Mouse (Mus musculus): Measurements from ENCODE around the gene Rex1bd. TPM values are rescaled to one million over a fixed set of nuclear protein-coding genes. Genes with fewer than 3 reads are reported as not detected.
A peak's percentile ranks its signal among the peaks of the same experiment; 100 is the strongest.
"Not testable (repeated sequence)": the region's sequence is repeated elsewhere in the genome, so short reads cannot be mapped to it uniquely, and the experiment has no call there.

The Rex1bd gene
- polyA plus RNA-seq, 1 experiment from 2014 or later = 128 TPM

DNA sequence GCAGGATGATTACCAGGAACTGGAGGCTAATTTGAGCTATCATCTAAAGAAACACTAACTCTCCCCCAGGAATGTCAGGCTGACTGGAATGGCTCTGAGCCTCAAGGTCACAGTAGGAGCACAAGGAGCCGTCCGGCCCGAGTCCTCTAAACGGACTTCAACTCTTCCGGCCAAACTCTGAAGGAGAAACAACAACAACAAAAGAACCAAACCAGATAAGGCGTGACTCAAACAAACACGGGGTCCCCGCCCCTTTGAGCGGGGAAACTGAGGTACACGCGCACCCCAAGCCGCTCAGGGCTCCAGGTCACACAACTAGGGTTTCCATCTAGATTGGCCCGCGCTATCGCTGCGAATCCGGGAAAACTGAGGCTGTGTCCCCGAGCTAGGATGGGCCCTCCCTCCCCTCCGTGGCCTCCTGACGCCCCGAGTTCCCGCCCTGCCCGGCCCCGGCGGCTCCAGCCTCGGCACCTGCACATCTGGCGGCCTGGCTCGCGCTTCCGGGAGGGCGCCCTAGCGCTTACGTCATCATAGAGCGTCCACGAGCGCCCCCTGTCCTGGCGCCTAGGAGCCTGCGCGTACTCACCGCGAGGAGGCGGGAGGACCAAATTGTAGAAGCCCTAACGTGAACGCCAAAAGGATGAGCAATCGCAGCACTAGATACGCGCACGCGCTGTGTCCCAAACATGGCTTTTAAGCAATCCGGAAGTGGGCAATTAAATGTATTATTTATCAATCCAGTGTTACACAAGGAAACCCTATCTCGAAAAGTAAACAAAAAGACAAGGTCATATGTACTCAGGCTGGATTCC, 16.2 kb upstream of the Rex1bd start:
- H3K4me1 ChIP-seq = peaks cover 24% of the 10 kb centered on the region
- H3K36me3 ChIP-seq = peaks cover 19% of the 10 kb centered on the region
- under 1% methylated on average over 51 of the region's 51 CpGs for WGBS
- H3K27me3 ChIP-seq (ENCODE audit: insufficient read depth, poor library complexity, severe bottlenecking) = no peaks in the 10 kb centered on the region
- H3K27ac ChIP-seq = peak overlapping the region; percentile 96
- DNase-seq (ENCODE audit: low spot score) = peak; percentile 98
- no peaks in the 10 kb centered on the region for H3K9me3 ChIP-seq
- peak overlapping the region; percentile 87 for H3K4me3 ChIP-seq

- no peak overlapping the region for H3K4me3 ChIP-seq
- H3K36me3 ChIP-seq = peaks cover 45% of the 10 kb centered on the region
- DNase-seq (ENCODE audit: low spot score) = no peak
- H3K9me3 ChIP-seq = no peaks in the 10 kb centered on the region
- H3K27me3 ChIP-seq (ENCODE audit: insufficient read depth, poor library complexity, severe bottlenecking) = no peaks in the 10 kb centered on the region
- H3K27ac ChIP-seq = no peak overlapping the region
- 52% methylated on average over 2 of the region's 2 CpGs for WGBS
- H3K4me1 ChIP-seq = peaks cover 13% of the 10 kb centered on the region
Observed at GRCm38 (mm10) chr8:70519606-70520005, 13.1 kb upstream of the Rex1bd start.

GRCm38 (mm10) chr8:70519043-70519442, 12.5 kb upstream of the Rex1bd start:
- H3K4me1 ChIP-seq = peaks cover 13% of the 10 kb centered on the region
- WGBS = 89% methylated on average over 6 of the region's 6 CpGs
- H3K36me3 ChIP-seq = peaks cover 51% of the 10 kb centered on the region
- no peaks in the 10 kb centered on the region for H3K9me3 ChIP-seq
- DNase-seq (ENCODE audit: low spot score) = no peak
- no peak overlapping the region for H3K27ac ChIP-seq
- no peak overlapping the region for H3K4me3 ChIP-seq
- H3K27me3 ChIP-seq (ENCODE audit: insufficient read depth, poor library complexity, severe bottlenecking) = no peaks in the 10 kb centered on the region

- DNase-seq (ENCODE audit: low spot score) = no peak
- H3K4me3 ChIP-seq = no peak overlapping the region
- H3K4me1 ChIP-seq = peaks cover 9% of the 10 kb centered on the region
- no peaks in the 10 kb centered on the region for H3K9me3 ChIP-seq
- H3K27me3 ChIP-seq (ENCODE audit: insufficient read depth, poor library complexity, severe bottlenecking) = no peaks in the 10 kb centered on the region
- H3K27ac ChIP-seq = no peak overlapping the region
- 76% methylated on average over 10 of the region's 10 CpGs for WGBS
- H3K36me3 ChIP-seq = peaks cover 60% of the 10 kb centered on the region
Observed at GRCm38 (mm10) chr8:70517940-70518643, 11.5 kb upstream of the Rex1bd start.

GRCm38 (mm10) chr8:70513441-70513840, 6.9 kb upstream of the Rex1bd start:
- DNase-seq (ENCODE audit: low spot score) = no peak
- Histone ChIP-seq H3K4me3 (no peak overlapping the region; the same call in 1 of the 2 replicates), H3K36me3 (peaks cover 71% of the 10 kb centered on the region), H3K4me1 (peaks cover 15% of the 10 kb centered on the region), H3K9me3 (no peaks in the 10 kb centered on the region), H3K27me3 (ENCODE audit: insufficient read depth, poor library complexity, severe bottlenecking) (no peaks in the 10 kb centered on the region), H3K27ac (no peak overlapping the region)
- WGBS = 71% methylated on average over 2 of the region's 2 CpGs

GRCm38 (mm10) chr8:70512253-70512903, 5.8 kb upstream of the Rex1bd start:
- H3K4me1 ChIP-seq = peaks cover 16% of the 10 kb centered on the region
- H3K9me3 ChIP-seq = no peaks in the 10 kb centered on the region
- H3K27ac ChIP-seq = no peak overlapping the region
- WGBS = 92% methylated on average over 11 of the region's 11 CpGs
- H3K27me3 ChIP-seq (ENCODE audit: insufficient read depth, poor library complexity, severe bottlenecking) = no peaks in the 10 kb centered on the region
- DNase-seq (ENCODE audit: low spot score) = no peak
- peaks cover 70% of the 10 kb centered on the region for H3K36me3 ChIP-seq
- H3K4me3 ChIP-seq = no peak overlapping the region

DNA sequence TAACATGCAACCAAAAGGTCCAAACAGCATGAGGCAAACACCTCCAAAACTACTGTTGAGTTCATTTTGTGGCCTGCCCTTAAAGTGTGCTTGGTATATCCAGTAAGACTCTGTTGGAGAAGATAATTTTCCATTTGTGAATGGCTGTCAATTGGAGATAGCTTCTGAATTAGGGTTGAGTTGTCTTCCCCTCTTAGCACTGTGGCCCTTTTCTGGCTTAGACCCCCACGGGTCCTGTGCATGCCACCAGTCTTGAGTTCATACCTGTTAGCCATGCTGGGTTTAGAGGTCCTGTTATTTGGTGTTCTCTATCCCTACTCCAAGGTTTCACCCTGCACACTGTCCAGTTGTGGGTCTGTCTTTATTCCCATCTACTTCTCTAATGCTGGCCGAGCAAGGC, 5.2 kb upstream of the Rex1bd start:
- Histone ChIP-seq H3K4me3 (0 out of 2 replicates have a peak overlapping the region, but pooled peaks have one; percentile 15), H3K27me3 (ENCODE audit: insufficient read depth, poor library complexity, severe bottlenecking) (no peaks in the 10 kb centered on the region), H3K36me3 (peaks cover 70% of the 10 kb centered on the region), H3K9me3 (no peaks in the 10 kb centered on the region), H3K4me1 (peaks cover 18% of the 10 kb centered on the region), H3K27ac (no peak overlapping the region)
- 91% methylated on average over 2 of the region's 2 CpGs for WGBS
- DNase-seq (ENCODE audit: low spot score) = no peak

DNA sequence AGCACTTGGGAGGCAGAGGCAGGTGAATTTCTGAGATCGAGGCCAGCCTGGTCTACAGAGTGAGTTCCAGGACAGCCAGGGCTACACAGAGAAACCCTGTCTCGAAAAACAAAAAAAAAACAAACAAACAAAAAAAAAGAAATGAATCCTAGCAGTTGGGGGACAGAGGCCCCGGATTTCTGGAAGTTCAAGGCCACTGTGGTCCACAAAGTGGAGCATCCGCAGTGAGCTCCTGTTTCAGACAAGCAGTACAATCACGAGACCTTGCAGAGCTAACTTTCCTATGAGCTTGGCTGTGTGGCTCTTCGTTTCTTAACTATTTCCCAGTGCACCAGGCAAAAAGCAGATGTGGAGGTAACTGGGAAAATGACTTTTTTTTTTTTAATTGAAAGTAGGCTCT, 4.6 kb upstream of the Rex1bd start:
- not testable (repeated sequence) for H3K9me3 ChIP-seq; H3K27me3 ChIP-seq (ENCODE audit: insufficient read depth, poor library complexity, severe bottlenecking); DNase-seq (ENCODE audit: low spot score)
- Histone ChIP-seq H3K4me1 (peaks cover 20% of the 10 kb centered on the region), H3K27ac (peak overlapping the region; percentile 92), H3K4me3 (peak overlapping the region; percentile 78), H3K36me3 (peaks cover 64% of the 10 kb centered on the region)
- WGBS = 80% methylated on average over 6 of the region's 6 CpGs

- H3K9me3 ChIP-seq = no peaks in the 10 kb centered on the region
- H3K4me3 ChIP-seq = peak within 1 kb of the TSS; percentile 78
- DNase-seq (ENCODE audit: low spot score) = peak; percentile 98
- peak within 1 kb of the TSS; percentile 92 for H3K27ac ChIP-seq
- peaks cover 56% of the 10 kb centered on the region for H3K36me3 ChIP-seq
- peaks cover 28% of the 10 kb centered on the region for H3K4me1 ChIP-seq
- 1% methylated on average over 73 of the region's 74 CpGs for WGBS
- no peaks in the 10 kb centered on the region for H3K27me3 ChIP-seq (ENCODE audit: insufficient read depth, poor library complexity, severe bottlenecking)
Observed at GRCm38 (mm10) chr8:70510228-70510915, 3.8 kb upstream of the Rex1bd start, which contains the start of gene Uba52. Gene Uba52 (minus strand): TSS chr8:70510801.

GRCm38 (mm10) chr8:70509281-70509952, 2.9 kb upstream of the Rex1bd start:
- no peak for DNase-seq (ENCODE audit: low spot score)
- H3K4me3 ChIP-seq = peak overlapping the region; percentile 78
- peaks cover 38% of the 10 kb centered on the region for H3K4me1 ChIP-seq
- peaks cover 5% of the 10 kb centered on the region; the same call in 1 of the 2 replicates for H3K27me3 ChIP-seq (ENCODE audit: insufficient read depth, poor library complexity, severe bottlenecking)
- H3K36me3 ChIP-seq = peaks cover 53% of the 10 kb centered on the region
- H3K9me3 ChIP-seq = no peaks in the 10 kb centered on the region
- peak overlapping the region; percentile 92 for H3K27ac ChIP-seq
- 7% methylated on average over 25 of the region's 25 CpGs for WGBS

DNA sequence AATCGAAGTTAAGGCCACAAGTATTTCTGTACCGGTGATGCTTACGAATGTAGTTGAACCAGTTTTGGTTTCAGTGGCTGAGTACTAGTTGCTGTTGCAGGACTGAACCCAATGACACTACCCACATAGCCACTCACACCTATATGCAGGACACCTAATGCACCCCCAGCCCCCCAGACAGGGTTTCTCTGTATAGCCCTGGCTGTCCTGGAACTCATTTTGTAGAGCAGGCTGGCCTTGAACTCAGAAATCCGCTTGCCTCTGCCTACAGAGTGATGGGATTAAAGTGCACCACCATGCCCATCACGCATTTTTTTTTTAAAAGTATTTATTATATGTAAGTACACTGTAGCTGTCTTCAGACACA, 458 bp upstream of the Rex1bd start:
- Histone ChIP-seq H3K36me3 (peaks cover 39% of the 10 kb centered on the region), H3K27me3 (ENCODE audit: insufficient read depth, poor library complexity, severe bottlenecking) (peaks cover 29% of the 10 kb centered on the region), H3K27ac (no peak overlapping the region), H3K4me3 (peak overlapping the region; percentile 91), H3K4me1 (peaks cover 54% of the 10 kb centered on the region), H3K9me3 (no peaks in the 10 kb centered on the region)
- WGBS = 59% methylated on average over 5 of the region's 5 CpGs
- DNase-seq (ENCODE audit: low spot score) = no peak

GRCm38 (mm10) chr8:70505698-70506327, 739 bp downstream of the Rex1bd start:
- WGBS = 35% methylated on average over 32 of the region's 32 CpGs
- peak overlapping the region; percentile 98 for H3K27ac ChIP-seq
- DNase-seq (ENCODE audit: low spot score) = no peak
- no peaks in the 10 kb centered on the region for H3K9me3 ChIP-seq
- H3K4me1 ChIP-seq = peaks cover 57% of the 10 kb centered on the region
- peaks cover 35% of the 10 kb centered on the region for H3K36me3 ChIP-seq
- peaks cover 41% of the 10 kb centered on the region for H3K27me3 ChIP-seq (ENCODE audit: insufficient read depth, poor library complexity, severe bottlenecking)
- peak overlapping the region; percentile 91 for H3K4me3 ChIP-seq

Data from heart, embryonic 10.5 days (tissue).